Mouse (Mus musculus) CD4-positive naive resting alpha-beta T cell, adult 57 days (primary cell): ENCODE results near the gene Shoc2. TPM values are rescaled to one million over a fixed set of nuclear protein-coding genes. Genes with fewer than 3 reads are reported as not detected.

Source experiments
- total RNA-seq: library from RNA; stranded (reverse); gene quantifications from one replicate; pipeline ENCODE4 v1.2.4, GENCODE M21; 2023

Gene Shoc2
- 57.2 TPM for total RNA-seq

GRCm38 (mm10) chr19:53943802-53944785 is at the start of gene Shoc2, which contains the start of gene Bbip1:
TSS of gene Shoc2 (plus strand) at chr19:53944306.
TSS of gene Bbip1 (minus strand) at chr19:53944627.

GRCm38 (mm10) chr19:54043851-54044250 is 99.7 kb downstream of the Shoc2 start, which contains the start of gene Adra2a:
TSS of gene Adra2a (plus strand) at chr19:54044151.

Other genes starting within 250 kb of the Shoc2 start
- 370 TPM for gene Pdcd4, start 52.1 kb upstream of the Shoc2 start, total RNA-seq
- gene Bbip1, start 321 bp downstream of the Shoc2 start, total RNA-seq, result 36.9 TPM
- gene Adra2a, start 99.8 kb downstream of the Shoc2 start, total RNA-seq, result 1.9 TPM